Mouse (Mus musculus) liver, postnatal 0 days (tissue): ENCODE measurements around the gene Fev.

Source experiments
- CTCF ChIP-seq: sonication (generic); IDR thresholded peaks from 2 replicates; pipeline ENCODE4 v1.5.1; 2016; ENCODE audit warnings: antibody characterized with exemption, low read depth
- EP300 ChIP-seq: IDR thresholded peaks from 2 replicates; pipeline ENCODE4 v1.6.1; 2016; ENCODE audit warnings: antibody characterized with exemption, low read depth, mild to moderate bottlenecking

- TF ChIP-seq CTCF (no peak), EP300 (no peak)
Measured at GRCm38 (mm10) chr1:74855156-74855555, 30.1 kb downstream of the Fev start.
